Mouse (Mus musculus) lung, embryonic 15.5 days (tissue): ENCODE results near the gene Rap1gds1. TPM values are rescaled to one million over a fixed set of nuclear protein-coding genes. Genes with fewer than 3 reads are reported as not detected.
A peak's percentile ranks its signal among the peaks of the same experiment; 100 is the strongest.

Experiments
- ATAC-seq: fragments of 200-750 bp; cut with Nextera tagmentation; 2 replicates; pipeline ENCODE4 v1.8.0; 2017; ENCODE audit warnings: moderate number of reproducible peaks, borderline replicate concordance; ENCODE audit not compliant: low FRiP score, low TSS enrichment; ENCODE audit errors: extremely low read depth
- H3K27ac ChIP-seq: fragments of 300-500 bp; sonication (generic); 2 replicates; pipeline ENCODE4 v1.5.1; 2015; ENCODE audit warnings: moderate library complexity, mild to moderate bottlenecking, inconsistent platforms
- H3K27me3 ChIP-seq: fragments of 300-500 bp; sonication (generic); 2 replicates; pipeline ENCODE4 v1.6.1; 2015; ENCODE audit warnings: inconsistent platforms
- H3K36me3 ChIP-seq: fragments of 300-500 bp; sonication (generic); 2 replicates; pipeline ENCODE4 v1.6.1; 2015; ENCODE audit warnings: inconsistent platforms
- H3K4me1 ChIP-seq: fragments of 300-500 bp; sonication (generic); 2 replicates; pipeline ENCODE4 v1.6.1; 2015; ENCODE audit warnings: inconsistent platforms
- H3K4me2 ChIP-seq: fragments of 300-500 bp; sonication (generic); 2 replicates; pipeline ENCODE4 v1.6.1; 2015; ENCODE audit warnings: inconsistent platforms, mild to moderate bottlenecking, moderate library complexity
- H3K4me3 ChIP-seq: fragments of 300-500 bp; sonication (generic); 2 replicates; pipeline ENCODE4 v1.5.1; 2015; ENCODE audit warnings: mild to moderate bottlenecking, inconsistent platforms
- H3K9ac ChIP-seq: fragments of 300-500 bp; sonication (generic); 2 replicates; pipeline ENCODE4 v1.6.1; 2015; ENCODE audit warnings: inconsistent platforms
- H3K9me3 ChIP-seq: fragments of 300-500 bp; sonication (generic); 2 replicates; pipeline ENCODE4 v1.6.1; 2016; ENCODE audit warnings: inconsistent platforms
- WGBS: fragments of 180-500 bp; shearing (Covaris S2); methylation state at CpG from one replicate; pipeline ENCODE4 v1.1.7; 2015; 5-methylcytosine and 5-hydroxymethylcytosine counted together
- polyA plus RNA-seq: library from polyadenylated mRNA; unstranded; fragments of >200 nt; fragmentation: Nextera tagmentation; extraction: Ambion mirVana; gene quantifications from 2 replicates; pipeline ENCODE4 v1.2.1, GENCODE M21; 2015

Gene Rap1gds1
- polyA plus RNA-seq, 1 experiment from 2014 or later = 67.0 TPM

DNA sequence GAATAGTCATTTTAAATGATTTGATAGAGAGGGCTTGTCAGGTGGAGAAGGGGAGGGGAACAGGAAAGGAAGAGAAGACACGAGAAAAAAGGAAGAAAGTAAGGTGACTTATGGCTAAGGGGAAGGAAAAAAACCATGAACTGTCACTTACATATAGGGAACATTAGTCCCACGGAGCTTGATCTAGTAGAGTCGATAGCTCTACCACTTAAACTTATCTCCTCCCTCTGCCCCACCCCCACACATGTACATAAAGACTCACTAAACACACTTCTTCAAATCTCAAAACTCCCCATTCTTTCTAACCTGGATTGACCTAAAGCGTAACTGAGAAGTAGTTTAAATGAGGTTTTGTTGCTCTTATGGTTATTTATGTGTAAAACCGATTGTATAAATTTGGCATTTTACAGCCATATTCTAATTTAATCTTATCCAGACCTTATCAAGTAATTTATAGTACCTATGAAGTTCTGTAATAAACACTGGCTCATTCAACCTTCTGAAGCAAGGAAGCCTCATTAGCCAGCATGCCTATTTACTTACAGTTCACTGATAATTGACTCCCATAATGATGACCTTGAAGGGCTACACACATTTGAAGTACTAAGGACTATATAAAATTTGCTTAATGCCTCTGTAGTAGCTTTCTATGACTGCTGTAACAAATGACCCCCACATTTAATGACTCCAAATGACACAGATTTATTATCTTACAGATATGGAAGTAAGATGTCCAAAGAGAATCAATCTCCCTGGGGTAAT, 9.0 kb upstream of the Rap1gds1 start:
- ATAC-seq = no peak
- H3K27ac ChIP-seq = no peak overlapping the region
- H3K9ac ChIP-seq = no peak overlapping the region
- 57% methylated on average over 5 of the region's 5 CpGs for WGBS
- H3K4me2 ChIP-seq = no peak overlapping the region
- H3K4me1 ChIP-seq = no peaks in the 10 kb centered on the region
- no peaks in the 10 kb centered on the region for H3K27me3 ChIP-seq
- H3K9me3 ChIP-seq = no peaks in the 10 kb centered on the region
- H3K36me3 ChIP-seq = no peaks in the 10 kb centered on the region
- H3K4me3 ChIP-seq = no peak overlapping the region

DNA sequence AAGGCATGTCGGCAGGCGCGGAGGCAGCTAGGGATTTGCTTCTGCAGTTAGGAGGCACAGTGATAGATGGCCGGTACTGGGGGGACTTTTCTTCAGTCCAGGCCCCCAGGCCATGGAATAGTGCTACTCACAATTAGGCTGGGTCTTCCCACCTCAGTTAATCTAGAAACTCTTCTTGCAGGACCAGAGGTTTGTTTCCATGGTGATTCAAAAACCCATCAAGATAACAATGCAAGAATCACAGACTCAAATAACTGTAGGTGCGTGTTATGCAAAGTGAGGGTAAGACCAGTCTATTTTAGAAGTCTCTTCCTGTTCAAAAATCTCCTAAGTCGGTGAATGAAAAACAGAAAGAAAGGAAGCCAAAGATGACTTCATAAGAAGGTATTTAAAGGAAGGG, 4.8 kb upstream of the Rap1gds1 start:
- H3K4me3 ChIP-seq = no peak overlapping the region
- no peaks in the 10 kb centered on the region for H3K9me3 ChIP-seq
- WGBS = 76% methylated on average over 6 of the region's 6 CpGs
- peaks cover 3% of the 10 kb centered on the region; the same call in 1 of the 2 replicates for H3K4me1 ChIP-seq
- H3K4me2 ChIP-seq = no peak overlapping the region
- H3K9ac ChIP-seq = no peak overlapping the region
- H3K27ac ChIP-seq = no peak overlapping the region
- ATAC-seq = no peak
- H3K27me3 ChIP-seq = no peaks in the 10 kb centered on the region
- no peaks in the 10 kb centered on the region for H3K36me3 ChIP-seq

DNA sequence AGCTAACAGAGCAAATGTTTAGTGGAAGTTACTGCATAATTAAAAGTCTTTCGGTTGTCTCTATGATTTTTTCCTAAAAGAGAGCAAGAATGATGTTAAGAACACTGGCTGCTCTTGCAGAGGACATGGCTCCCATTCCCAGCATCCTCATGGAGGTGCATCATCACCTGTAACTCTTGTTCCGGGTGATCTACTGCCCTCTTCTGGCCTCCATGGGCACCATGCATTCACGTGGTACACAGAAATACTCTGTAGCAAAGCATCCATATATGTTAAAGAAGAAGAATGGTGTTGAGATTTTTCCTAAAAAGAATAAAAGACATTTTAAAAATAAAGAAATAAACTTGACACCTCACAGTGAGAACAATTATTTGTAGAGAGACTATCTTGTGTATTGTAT, 3.0 kb upstream of the Rap1gds1 start:
- Histone ChIP-seq H3K4me1 (peaks cover 7% of the 10 kb centered on the region; the same call in 1 of the 2 replicates), H3K27me3 (no peaks in the 10 kb centered on the region), H3K9me3 (no peaks in the 10 kb centered on the region), H3K9ac (no peak overlapping the region), H3K4me3 (no peak overlapping the region), H3K36me3 (no peaks in the 10 kb centered on the region), H3K4me2 (no peak overlapping the region), H3K27ac (no peak overlapping the region)
- WGBS = 83% methylated on average over 3 of the region's 3 CpGs
- no peak for ATAC-seq

DNA sequence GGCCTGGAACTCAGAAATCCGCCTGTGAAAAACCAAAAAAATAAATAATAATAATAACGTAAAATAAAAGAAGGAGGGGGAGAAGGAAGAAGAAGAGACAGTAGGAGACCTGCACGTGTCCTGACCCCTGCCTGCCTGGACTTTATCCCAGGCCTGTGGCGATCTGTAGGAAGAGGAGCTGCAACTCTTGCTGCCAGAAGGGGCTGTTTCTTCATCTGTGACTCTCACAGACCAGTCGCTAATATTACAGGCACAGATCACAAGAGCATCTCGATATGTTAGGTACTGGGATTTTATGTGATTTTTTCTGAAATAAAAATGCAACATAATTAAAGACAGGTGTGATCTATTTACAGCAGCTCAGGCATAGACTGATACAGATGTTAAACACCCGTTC, 1.1 kb upstream of the Rap1gds1 start:
- Histone ChIP-seq H3K4me3 (peak overlapping the region; percentile 66), H3K36me3 (no peaks in the 10 kb centered on the region), H3K4me2 (peak overlapping the region; percentile 91), H3K9ac (peak overlapping the region; percentile 63), H3K27ac (no peak overlapping the region; the same call in 1 of the 2 replicates), H3K9me3 (no peaks in the 10 kb centered on the region), H3K27me3 (no peaks in the 10 kb centered on the region), H3K4me1 (peaks cover 7% of the 10 kb centered on the region; the same call in 1 of the 2 replicates)
- WGBS = 6% methylated on average over 7 of the region's 7 CpGs
- no peak for ATAC-seq

DNA sequence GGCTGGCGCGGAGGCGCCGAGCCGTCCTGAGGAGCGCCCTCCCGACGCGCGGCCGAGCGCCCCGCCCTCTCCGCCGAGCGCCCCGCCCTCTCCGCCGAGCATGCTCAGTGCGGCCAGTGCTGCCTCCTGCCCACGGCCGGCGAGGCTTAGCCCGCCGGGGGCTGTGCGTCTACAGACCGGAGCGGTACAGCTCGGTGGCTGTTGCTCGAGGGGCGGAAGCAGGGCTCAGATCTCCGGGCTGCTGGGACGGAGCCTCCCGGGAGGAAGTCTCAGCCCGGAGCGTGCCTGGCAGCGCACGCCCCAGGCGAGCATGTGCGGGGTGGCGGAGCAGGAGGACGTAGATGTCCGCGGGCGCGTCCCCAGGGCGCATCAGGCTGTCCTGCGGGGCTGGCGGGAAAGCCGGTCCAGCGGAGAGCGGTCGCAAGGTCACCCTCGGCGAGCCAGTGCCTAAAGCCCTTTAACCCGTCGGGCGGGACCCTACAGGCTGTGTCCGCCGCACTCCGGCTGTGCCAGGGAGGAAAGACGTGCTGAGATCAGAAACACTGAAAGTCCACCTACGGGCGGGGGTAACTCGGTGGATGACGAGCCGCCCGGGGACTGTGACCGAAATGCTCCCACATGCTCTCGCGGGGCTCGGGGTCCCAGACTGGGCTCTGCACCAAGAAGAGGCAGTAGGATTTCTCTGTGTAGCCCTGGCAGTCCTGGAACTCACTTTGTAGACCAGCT, 495 bp upstream of the Rap1gds1 start:
- under 1% methylated on average over 60 of the region's 72 CpGs for WGBS
- peak; percentile 98 for ATAC-seq
- Histone ChIP-seq H3K9me3 (no peaks in the 10 kb centered on the region), H3K36me3 (no peaks in the 10 kb centered on the region), H3K9ac (peak overlapping the region; percentile 63), H3K4me3 (peak overlapping the region; percentile 66), H3K27me3 (no peaks in the 10 kb centered on the region), H3K4me2 (peak overlapping the region; percentile 91), H3K27ac (peak overlapping the region; percentile 86), H3K4me1 (peaks cover 7% of the 10 kb centered on the region; the same call in 1 of the 2 replicates)

DNA sequence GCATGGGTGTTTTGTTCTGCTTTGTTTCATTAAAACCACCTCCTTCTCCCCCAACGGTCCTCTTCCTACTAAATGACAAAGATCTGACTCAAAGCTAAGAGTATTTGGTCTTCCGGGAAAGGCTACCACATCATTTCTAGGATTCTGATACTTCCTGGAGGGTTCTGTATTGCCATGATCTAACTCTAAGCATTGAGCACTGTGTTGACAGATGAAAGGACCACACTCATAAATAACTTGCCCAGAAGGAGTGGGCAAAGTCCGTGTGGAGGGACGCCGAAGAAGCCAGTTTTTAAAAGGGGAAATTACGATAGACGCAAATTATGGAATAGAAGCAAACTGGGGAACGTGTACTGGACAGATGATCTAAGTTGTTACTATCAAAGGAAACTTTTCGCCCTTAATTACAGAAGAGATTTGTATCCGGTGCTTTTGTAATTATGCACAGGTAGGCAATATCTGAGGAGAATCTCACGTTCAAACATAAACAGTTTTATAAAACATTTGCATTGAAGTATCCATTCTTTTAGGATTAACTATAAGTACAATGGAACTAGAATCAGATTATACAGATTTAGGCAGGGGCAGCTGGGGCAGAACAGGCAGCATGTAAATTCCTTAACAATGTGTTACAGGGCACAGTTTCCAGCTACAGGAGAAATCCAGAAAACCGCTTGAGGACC, 1.1 kb downstream of the Rap1gds1 start:
- peak overlapping the region; percentile 71 for H3K4me3 ChIP-seq
- H3K4me2 ChIP-seq = peak overlapping the region; percentile 67
- H3K4me1 ChIP-seq = peaks cover 7% of the 10 kb centered on the region; the same call in 1 of the 2 replicates
- no peaks in the 10 kb centered on the region for H3K9me3 ChIP-seq
- 2% methylated on average over 12 of the region's 12 CpGs for WGBS
- no peaks in the 10 kb centered on the region for H3K36me3 ChIP-seq
- peak overlapping the region; percentile 97 for H3K27ac ChIP-seq
- no peaks in the 10 kb centered on the region for H3K27me3 ChIP-seq
- no peak for ATAC-seq
- peak overlapping the region; percentile 82 for H3K9ac ChIP-seq

DNA sequence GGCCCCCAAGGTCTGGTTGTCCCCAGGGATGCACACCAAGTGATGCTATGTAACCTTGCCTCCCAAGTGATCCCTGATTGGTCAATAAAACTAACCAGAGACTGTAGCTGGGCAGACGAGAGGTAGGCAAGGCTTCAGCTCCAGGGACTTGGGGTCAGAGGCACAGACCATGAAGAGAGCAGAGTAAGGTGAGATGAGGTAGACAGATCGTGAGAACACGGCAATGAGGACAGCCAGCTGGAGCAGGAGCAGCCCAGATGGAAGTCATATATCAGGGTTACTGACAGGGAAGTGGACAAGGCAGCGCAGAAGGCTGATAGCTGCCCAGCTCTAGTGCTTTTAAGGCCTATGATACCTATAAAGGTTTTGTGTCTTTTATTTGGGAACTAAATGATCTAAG, 5.5 kb downstream of the Rap1gds1 start:
- no peak; the same call in 1 of the 2 replicates for ATAC-seq
- Histone ChIP-seq H3K36me3 (no peaks in the 10 kb centered on the region), H3K4me3 (no peak overlapping the region), H3K9me3 (no peaks in the 10 kb centered on the region), H3K9ac (no peak overlapping the region), H3K4me2 (no peak overlapping the region), H3K4me1 (peaks cover 4% of the 10 kb centered on the region), H3K27me3 (no peaks in the 10 kb centered on the region), H3K27ac (no peak overlapping the region)
- 47% methylated on average over 4 of the region's 4 CpGs for WGBS

DNA sequence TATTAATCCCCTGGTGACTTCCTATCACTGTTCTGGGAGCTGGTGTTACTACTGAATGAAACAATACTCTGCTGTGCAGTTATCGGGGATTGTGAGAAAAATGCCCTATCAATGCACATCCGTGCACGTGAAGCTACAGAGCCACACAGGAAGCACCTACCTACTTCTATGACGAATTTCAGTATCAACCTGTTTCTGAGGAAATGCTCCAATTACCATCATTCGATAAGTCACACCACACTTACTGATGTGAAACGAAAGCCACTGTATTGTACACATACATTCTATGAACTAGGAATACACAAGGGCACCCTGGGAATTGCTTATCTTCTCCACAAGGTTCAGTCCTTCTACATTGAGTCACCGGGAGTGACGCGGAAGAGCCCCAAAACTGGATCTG, 10.9 kb downstream of the Rap1gds1 start:
- 90% methylated on average over 9 of the region's 9 CpGs for WGBS
- H3K4me1 ChIP-seq = no peaks in the 10 kb centered on the region; the same call in 1 of the 2 replicates
- no peak for ATAC-seq
- H3K9me3 ChIP-seq = no peaks in the 10 kb centered on the region
- no peaks in the 10 kb centered on the region for H3K36me3 ChIP-seq
- H3K9ac ChIP-seq = no peak overlapping the region
- H3K27me3 ChIP-seq = no peaks in the 10 kb centered on the region
- no peak overlapping the region for H3K4me3 ChIP-seq
- no peak overlapping the region for H3K27ac ChIP-seq
- no peak overlapping the region for H3K4me2 ChIP-seq

DNA sequence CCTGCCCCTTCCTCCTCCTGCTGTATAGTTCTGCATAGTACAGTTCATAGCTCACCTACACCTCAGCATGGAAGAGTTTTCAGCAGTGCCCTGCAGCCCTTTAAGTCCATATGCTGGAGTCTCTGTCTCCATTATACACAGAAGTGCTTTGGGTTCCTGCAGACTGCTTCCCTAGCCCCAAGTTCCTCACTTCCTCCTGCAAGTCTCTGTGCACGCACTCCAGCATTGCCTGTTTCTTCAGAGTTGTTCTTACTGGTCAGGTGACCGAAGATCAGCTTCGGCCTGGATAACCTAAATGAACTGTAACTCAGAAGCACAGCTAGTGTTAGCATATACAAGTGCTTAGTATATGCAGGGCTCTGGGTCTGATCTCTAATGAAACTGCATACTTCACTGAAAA, 12.9 kb downstream of the Rap1gds1 start:
- ATAC-seq = no peak; the same call in 1 of the 2 replicates
- Histone ChIP-seq H3K9ac (no peak overlapping the region), H3K4me3 (no peak overlapping the region), H3K36me3 (no peaks in the 10 kb centered on the region), H3K27me3 (no peaks in the 10 kb centered on the region), H3K27ac (no peak overlapping the region), H3K4me1 (no peaks in the 10 kb centered on the region; the same call in 1 of the 2 replicates), H3K4me2 (no peak overlapping the region), H3K9me3 (no peaks in the 10 kb centered on the region)
- 77% methylated on average over 3 of the region's 3 CpGs for WGBS

DNA sequence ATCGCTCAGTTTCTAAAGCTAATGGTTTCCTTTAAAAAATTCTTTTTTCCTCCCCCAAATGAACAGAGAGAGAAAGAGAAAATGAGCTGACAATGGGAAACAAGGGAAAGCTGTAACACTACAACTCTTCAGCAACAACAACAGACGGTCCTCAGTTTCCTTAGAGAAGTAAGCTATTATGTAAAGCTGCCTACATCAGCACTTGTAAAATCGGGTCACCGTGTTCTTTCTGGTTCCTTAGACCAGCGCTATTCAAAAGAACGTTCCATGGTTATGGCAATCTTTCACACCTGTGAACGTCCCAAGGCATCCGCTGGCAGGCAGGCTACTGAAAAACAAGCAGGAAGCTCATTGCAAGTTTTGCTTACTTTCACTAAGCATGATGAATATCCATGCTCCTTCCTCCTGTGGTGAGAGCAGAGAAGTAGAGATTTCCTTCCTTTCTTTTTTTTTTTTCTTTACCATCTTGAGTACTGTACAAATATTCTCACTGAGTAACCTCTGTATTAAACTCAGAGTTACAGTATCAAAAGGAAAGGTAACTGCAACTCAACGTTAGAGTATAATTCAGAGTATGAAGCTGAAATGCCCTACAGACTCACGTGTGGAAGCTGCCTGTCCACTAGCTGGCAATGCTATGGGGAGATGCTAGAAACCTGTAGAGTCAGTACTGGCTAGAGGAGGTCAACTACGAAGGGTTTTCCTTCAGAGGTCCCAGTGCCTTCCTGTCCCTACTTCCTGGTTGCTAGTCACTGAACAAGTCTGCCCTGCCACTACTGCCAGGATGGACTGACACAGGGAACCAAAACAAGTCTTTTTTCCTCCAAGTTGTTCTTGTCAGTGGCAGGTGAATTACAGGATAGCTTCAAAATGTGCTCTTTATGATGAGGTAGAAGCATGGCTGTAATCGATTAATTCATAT, 26.0 kb downstream of the Rap1gds1 start:
- no peak overlapping the region for H3K4me2 ChIP-seq
- 77% methylated on average over 12 of the region's 12 CpGs for whole genome bisulfite sequencing
- H3K9ac ChIP-seq = no peak overlapping the region
- H3K4me1 ChIP-seq = no peaks in the 10 kb centered on the region
- no peak overlapping the region for H3K27ac ChIP-seq
- H3K36me3 ChIP-seq = peaks cover 9% of the 10 kb centered on the region
- H3K27me3 ChIP-seq = no peaks in the 10 kb centered on the region
- no peak overlapping the region for H3K4me3 ChIP-seq
- ATAC-seq = no peak
- no peaks in the 10 kb centered on the region for H3K9me3 ChIP-seq

DNA sequence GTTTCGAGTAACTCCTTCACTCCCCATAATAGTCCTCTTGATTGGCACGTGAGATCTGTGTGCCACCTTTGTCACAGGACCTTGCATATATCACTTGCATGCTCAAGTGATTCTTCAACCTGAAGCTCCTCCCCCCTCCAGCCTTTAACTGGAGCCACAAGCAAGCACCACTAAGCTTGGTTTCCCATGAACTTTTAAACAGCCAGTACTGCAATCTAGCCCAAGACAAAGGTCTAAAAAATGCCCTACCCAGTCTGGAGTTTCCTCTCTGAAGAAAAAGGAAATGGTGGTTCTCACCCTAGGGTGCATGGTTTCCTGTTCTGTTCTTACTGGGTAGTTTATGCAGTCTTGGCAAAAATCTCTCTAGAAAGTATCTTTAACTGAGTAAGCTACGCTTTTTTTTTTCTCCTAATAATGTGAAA, 32.6 kb downstream of the Rap1gds1 start:
- H3K27ac ChIP-seq = no peak overlapping the region
- no peaks in the 10 kb centered on the region for H3K9me3 ChIP-seq
- no peak for ATAC-seq
- H3K4me2 ChIP-seq = no peak overlapping the region
- H3K9ac ChIP-seq = no peak overlapping the region
- no peak overlapping the region for H3K4me3 ChIP-seq
- 60% methylated on average over 3 of the region's 3 CpGs for WGBS
- H3K4me1 ChIP-seq = no peaks in the 10 kb centered on the region
- H3K36me3 ChIP-seq = peaks cover 3% of the 10 kb centered on the region; the same call in 1 of the 2 replicates
- H3K27me3 ChIP-seq = no peaks in the 10 kb centered on the region
